Mouse (Mus musculus): ENCODE measurements at regions not wholly inside any gene's neighbourhood (a gene's known extent, or its start where the extent isn't known, plus 50 kb on each side); places are given as distances from the start of the nearest gene placed in this dataset.

GRCm38 (mm10) chr2:138824873-138825272 is 568.5 kb downstream of the Btbd3 start:
- peak; percentile 13 to 24 for DNase-seq (ENCODE audit: low spot score in 2 of 2)

- no peak for DNase-seq (ENCODE audit: low spot score in 2 of 2)
Observed at GRCm38 (mm10) chr2:138827813-138828570, 571.6 kb downstream of the Btbd3 start.

- no peak for DNase-seq (ENCODE audit: low spot score in 2 of 2)
Observed at GRCm38 (mm10) chr2:138838846-138839245, 582.5 kb downstream of the Btbd3 start.

GRCm38 (mm10) chr2:138859121-138859520 is 602.8 kb downstream of the Btbd3 start:
- no peak for DNase-seq (ENCODE audit: low spot score in 2 of 2)

GRCm38 (mm10) chr2:138896563-138896962 is 597.1 kb upstream of the Sptlc3 start:
- DNase-seq (ENCODE audit: low spot score in 2 of 2), result no peak

GRCm38 (mm10) chr2:138897101-138897500 is 596.6 kb upstream of the Sptlc3 start:
- no peak for DNase-seq (ENCODE audit: low spot score in 2 of 2)

- no peak for DNase-seq (ENCODE audit: low spot score in 2 of 2)
Observed at GRCm38 (mm10) chr2:138937165-138937564, 556.5 kb upstream of the Sptlc3 start.

- no peak for DNase-seq (ENCODE audit: low spot score in 2 of 2)
Observed at GRCm38 (mm10) chr2:138939367-138939766, 554.3 kb upstream of the Sptlc3 start.

- DNase-seq (ENCODE audit: low spot score in 2 of 2), result no peak
Observed at GRCm38 (mm10) chr2:138966110-138966790, 527.5 kb upstream of the Sptlc3 start.

- DNase-seq (ENCODE audit: low spot score in 2 of 2), result no peak
Observed at GRCm38 (mm10) chr2:138974548-138974947, 519.2 kb upstream of the Sptlc3 start.

GRCm38 (mm10) chr2:138990031-138990430 is 503.7 kb upstream of the Sptlc3 start:
- no peak for DNase-seq (ENCODE audit: low spot score in 2 of 2)

- DNase-seq (ENCODE audit: low spot score in 2 of 2), result no peak
Observed at GRCm38 (mm10) chr2:139032105-139032812, 461.5 kb upstream of the Sptlc3 start.

- DNase-seq (ENCODE audit: low spot score in 2 of 2), result no peak
Observed at GRCm38 (mm10) chr2:139034800-139035199, 458.9 kb upstream of the Sptlc3 start.

GRCm38 (mm10) chr2:139041671-139042273 is 451.9 kb upstream of the Sptlc3 start:
- DNase-seq (ENCODE audit: low spot score in 2 of 2), result no peak

- DNase-seq (ENCODE audit: low spot score in 2 of 2), result no peak
Observed at GRCm38 (mm10) chr2:139044684-139045083, 449.0 kb upstream of the Sptlc3 start.

GRCm38 (mm10) chr2:139055249-139055648 is 438.5 kb upstream of the Sptlc3 start:
- no peak for DNase-seq (ENCODE audit: low spot score in 2 of 2)

- peak in 1 of 2 experiments; percentile 11 for DNase-seq (ENCODE audit: low spot score in 2 of 2)
Observed at GRCm38 (mm10) chr2:139069276-139069961, 424.3 kb upstream of the Sptlc3 start.

- DNase-seq (ENCODE audit: low spot score in 2 of 2), result no peak
Observed at GRCm38 (mm10) chr2:139071690-139072089, 422.0 kb upstream of the Sptlc3 start.

- no peak for DNase-seq (ENCODE audit: low spot score in 2 of 2)
Observed at GRCm38 (mm10) chr2:139093487-139094066, 400.1 kb upstream of the Sptlc3 start.

GRCm38 (mm10) chr2:139111669-139112068 is 382.0 kb upstream of the Sptlc3 start:
- no peak for DNase-seq (ENCODE audit: low spot score in 2 of 2)

GRCm38 (mm10) chr2:139114523-139114922 is 379.2 kb upstream of the Sptlc3 start:
- no peak for DNase-seq (ENCODE audit: low spot score in 2 of 2)
